Mouse (Mus musculus): ENCODE data around the gene Slf2.

Gene Slf2

GRCm38 (mm10) chr19:44982477-44983115 is 51.6 kb downstream of the Slf2 start:
- no peak for DNase-seq (ENCODE audit: low read depth in 1 of 2, low spot score in 2 of 2)

- DNase-seq (ENCODE audit: low read depth in 1 of 2, low spot score in 2 of 2) = no peak
These were observed 52.4 kb downstream of the Slf2 start for GRCm38 (mm10) chr19:44983366-44983765.

- no peak for DNase-seq (ENCODE audit: low read depth in 1 of 2, low spot score in 2 of 2)
These were observed 53.5 kb downstream of the Slf2 start for GRCm38 (mm10) chr19:44984420-44984819.

GRCm38 (mm10) chr19:44985159-44985988 is 54.4 kb downstream of the Slf2 start:
- no peak for DNase-seq (ENCODE audit: low read depth in 1 of 2, low spot score in 2 of 2)

GRCm38 (mm10) chr19:44987004-44987403 is 56.1 kb downstream of the Slf2 start:
- DNase-seq (ENCODE audit: low read depth in 1 of 2, low spot score in 2 of 2) = no peak

GRCm38 (mm10) chr19:44987851-44988250 is 56.9 kb downstream of the Slf2 start:
- DNase-seq (ENCODE audit: low read depth in 1 of 2, low spot score in 2 of 2) = no peak

GRCm38 (mm10) chr19:44988321-44988720 is 57.4 kb downstream of the Slf2 start:
- no peak for DNase-seq (ENCODE audit: low read depth in 1 of 2, low spot score in 2 of 2)

- DNase-seq (ENCODE audit: low read depth in 1 of 2, low spot score in 2 of 2) = no peak
These were observed 58.0 kb downstream of the Slf2 start, which contains the start of gene Sema4g for GRCm38 (mm10) chr19:44988831-44989566. Gene Sema4g (plus strand): TSS chr19:44989101.

- no peak for DNase-seq (ENCODE audit: low read depth in 1 of 2, low spot score in 2 of 2)
These were observed 58.9 kb downstream of the Slf2 start for GRCm38 (mm10) chr19:44989567-44990495.

- no peak for DNase-seq (ENCODE audit: low read depth in 1 of 2, low spot score in 2 of 2)
These were observed 60.1 kb downstream of the Slf2 start for GRCm38 (mm10) chr19:44991031-44991430.

GRCm38 (mm10) chr19:44992246-44992645 is 61.3 kb downstream of the Slf2 start:
- DNase-seq (ENCODE audit: low read depth in 1 of 2, low spot score in 2 of 2) = no peak

GRCm38 (mm10) chr19:44992712-44993111 is 61.8 kb downstream of the Slf2 start:
- no peak for DNase-seq (ENCODE audit: low read depth in 1 of 2, low spot score in 2 of 2)

- DNase-seq (ENCODE audit: low read depth in 1 of 2, low spot score in 2 of 2) = no peak
These were observed 66.8 kb downstream of the Slf2 start for GRCm38 (mm10) chr19:44997786-44998185.

- DNase-seq (ENCODE audit: low read depth in 1 of 2, low spot score in 2 of 2) = no peak
These were observed 68.7 kb downstream of the Slf2 start for GRCm38 (mm10) chr19:44999647-45000046.

- DNase-seq (ENCODE audit: low read depth in 1 of 2, low spot score in 2 of 2) = no peak
These were observed 71.3 kb downstream of the Slf2 start for GRCm38 (mm10) chr19:45002301-45002700.

GRCm38 (mm10) chr19:45003740-45004516 is 73.0 kb downstream of the Slf2 start:
- no peak for DNase-seq (ENCODE audit: low read depth in 1 of 2, low spot score in 2 of 2)

- peak; percentile 52 to 78 for DNase-seq (ENCODE audit: low read depth in 1 of 2, low spot score in 2 of 2)
These were observed 74.5 kb downstream of the Slf2 start, which contains the start of gene Twnk for GRCm38 (mm10) chr19:45005444-45005843. Gene Twnk (plus strand): TSS chr19:45005663.

- DNase-seq (ENCODE audit: low read depth in 1 of 2, low spot score in 2 of 2) = peak; percentile 86 to 95
These were observed 75.2 kb downstream of the Slf2 start, which contains the start of gene Mrpl43 for GRCm38 (mm10) chr19:45005957-45006712. Gene Mrpl43 (minus strand): TSS chr19:45006442.

GRCm38 (mm10) chr19:45007021-45007420 is 76.1 kb downstream of the Slf2 start:
- no peak for DNase-seq (ENCODE audit: low read depth in 1 of 2, low spot score in 2 of 2)
